Comparison of ENCODE assay signal across 19 mouse cellular contexts in the genomic region with DNA sequence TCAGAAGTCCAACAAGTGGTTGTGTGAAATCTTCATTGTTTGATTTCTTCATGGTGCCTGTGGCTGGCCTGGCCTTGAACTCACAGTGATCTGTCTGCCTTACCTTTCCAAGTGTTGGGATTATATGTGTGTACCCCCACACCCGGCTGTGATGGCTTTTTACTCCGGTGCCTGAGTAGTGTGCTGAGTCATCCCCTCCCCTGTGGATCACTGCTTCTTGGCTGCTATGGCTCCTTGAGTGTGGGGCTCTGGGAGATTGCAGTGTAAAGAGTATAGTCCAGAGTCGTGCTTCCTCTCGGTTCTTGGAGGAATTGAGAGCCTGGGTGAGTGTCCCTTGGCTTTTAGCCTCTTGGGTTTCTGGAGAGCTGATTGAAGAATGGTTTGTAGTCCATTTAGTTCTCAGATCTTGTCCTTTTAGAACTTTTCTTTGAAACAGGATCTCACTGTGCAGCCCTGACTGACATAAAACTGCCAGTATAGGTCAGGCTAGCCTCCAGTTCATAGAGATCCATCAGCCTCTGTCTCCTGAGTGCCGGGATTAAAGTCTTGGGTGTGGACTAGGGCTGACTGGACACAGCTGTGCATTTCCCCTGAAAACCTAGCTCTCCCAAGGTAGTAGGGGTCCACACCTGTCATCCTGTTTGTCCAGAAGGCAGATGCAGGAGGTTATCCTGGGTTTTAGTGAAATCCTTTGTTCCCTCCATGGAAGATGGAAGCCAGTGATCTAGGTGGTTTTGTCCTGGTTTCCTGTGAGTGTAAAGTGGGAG. TPM values are rescaled to one million over a fixed set of nuclear protein-coding genes. Genes with fewer than 3 reads are reported as not detected.
DNase-seq lines count a peak whose midpoint lies in the region; ATAC-seq and TF ChIP-seq lines count a peak whose summit lies in the region.
"Had no signal": no experiment of that assay in that cellular context is flagged by ENCODE, and none has a peak within 500 bp of the region (broad histone marks: within the 10 kb centered on the region; RNA-seq: fewer than 3 reads in every experiment).

No protein-coding gene starts in this region.

- no peak for TF ChIP-seq CTCF in embryonic fibroblast, embryonic 13.5 days (IDR thresholded peaks at IDR 0.05; ENCODE audit: borderline replicate concordance, insufficient read depth, low read length)

- no peak overlapping the region for H3K4me2 ChIP-seq in kidney, embryonic 16.5 days (replicated peaks; ENCODE audit: low read depth, low read length)
- H3K4me2 ChIP-seq: forebrain, embryonic 15.5 days; hindbrain, embryonic 12.5 days had no signal

- WGBS in kidney, embryonic 16.5 days, result 29% methylated on average over 5 of the region's 5 CpGs

- no peak overlapping the region for H3K9ac ChIP-seq in kidney, embryonic 16.5 days (replicated peaks; ENCODE audit: low read length)
- H3K9ac ChIP-seq: forebrain, embryonic 15.5 days; hindbrain, embryonic 12.5 days had no signal

- H3K4me3 ChIP-seq in kidney, embryonic 16.5 days (ENCODE audit: low read length), result no peak overlapping the region
- H3K4me3 ChIP-seq in megakaryocyte, embryonic 14.5 days (replicated peaks), result peak overlapping the region; percentile 48
- no peak overlapping the region for H3K4me3 ChIP-seq in embryonic fibroblast, embryonic 13.5 days (ENCODE audit: insufficient read depth, low read length)
- H3K4me3 ChIP-seq: embryonic facial prominence, embryonic 10.5 days; forebrain, embryonic 15.5 days; heart, embryonic 10.5 days; hindbrain, embryonic 12.5 days had no signal

- no peak for TF ChIP-seq POLR2A in embryonic fibroblast, embryonic 13.5 days (IDR thresholded peaks at IDR 0.05; ENCODE audit: low read depth, low read length)

- DNase-seq in kidney, adult 11 months, result no peak
- DNase-seq in thymus, postnatal 0 days (ENCODE audit: low spot score), result no peak
- DNase-seq in ovary, postnatal 36 days (ENCODE audit: low spot score), result no peak
- DNase-seq: adrenal gland, postnatal 25 days; cerebellum, adult 18-20 months; cerebellum, adult 9-11 months; heart, adult 18-20 months; heart, postnatal 10 days; heart, postnatal 4 days had no signal

- peaks cover 35% of the 10 kb centered on the region for H3K36me3 ChIP-seq in kidney, embryonic 16.5 days (ENCODE audit: insufficient read depth, low read length)
- peaks cover 83% of the 10 kb centered on the region for H3K36me3 ChIP-seq in megakaryocyte, embryonic 14.5 days (replicated peaks; ENCODE audit: low read length)

- H3K27me3 ChIP-seq in kidney, embryonic 16.5 days (ENCODE audit: insufficient read depth, low read length), result no peaks in the 10 kb centered on the region
- H3K27me3 ChIP-seq in megakaryocyte, embryonic 14.5 days (replicated peaks), result no peaks in the 10 kb centered on the region
- H3K27me3 ChIP-seq: forebrain, embryonic 15.5 days; hindbrain, embryonic 12.5 days had no signal

- no peak; the same call in 1 of the 2 replicates for ATAC-seq in kidney, embryonic 16.5 days (ENCODE audit: low FRiP score, low TSS enrichment)
- ATAC-seq in megakaryocyte, adult 5-6 weeks (ENCODE audit: poor library complexity, severe bottlenecking), result no peak
- ATAC-seq: activated CD4-positive, CD25-positive, alpha-beta regulatory T cell, adult 4 months; forebrain, embryonic 15.5 days; hindbrain, embryonic 16.5 days had no signal

- H3K4me1 ChIP-seq in kidney, embryonic 16.5 days (ENCODE audit: insufficient read depth, low read length), result no peaks in the 10 kb centered on the region
- H3K4me1 ChIP-seq in megakaryocyte, embryonic 14.5 days, result peaks cover 46% of the 10 kb centered on the region
- peaks cover 3% of the 10 kb centered on the region for H3K4me1 ChIP-seq in embryonic fibroblast, embryonic 13.5 days (ENCODE audit: control insufficient read depth, insufficient read depth, low read length)
- H3K4me1 ChIP-seq: embryonic facial prominence, embryonic 10.5 days; forebrain, embryonic 15.5 days; hindbrain, embryonic 12.5 days had no signal

- H3K9me3 ChIP-seq in kidney, embryonic 16.5 days (ENCODE audit: low read length), result no peaks in the 10 kb centered on the region
- no peaks in the 10 kb centered on the region for H3K9me3 ChIP-seq in megakaryocyte, embryonic 14.5 days
- H3K9me3 ChIP-seq: forebrain, embryonic 15.5 days; heart, embryonic 10.5 days; hindbrain, embryonic 12.5 days had no signal

- H3K27ac ChIP-seq in kidney, embryonic 16.5 days (ENCODE audit: low read length), result peak overlapping the region; percentile 31; the same call in 1 of the 2 replicates
- H3K27ac ChIP-seq in embryonic fibroblast, embryonic 13.5 days (ENCODE audit: insufficient read depth, low read length), result peak overlapping the region; percentile 22; the same call in 1 of the 2 replicates
- H3K27ac ChIP-seq: embryonic facial prominence, embryonic 10.5 days; forebrain, embryonic 15.5 days; heart, embryonic 10.5 days; hindbrain, embryonic 12.5 days had no signal

RNA-seq across cellular contexts. Expression of gene Unk, which starts 12.4 kb away (rescaled TPM):
- polyA plus RNA-seq in kidney, embryonic 16.5 days (2015; fragmentation: Nextera tagmentation; extraction: Ambion mirVana), result 41.2 and 46.6 TPM in 2 replicates
- 18.8 and 53.4 TPM in 2 replicates for polyA plus RNA-seq in megakaryocyte, embryonic 14.5 days (2012; ENCODE audit: insufficient read depth, low replicate concordance)
- total RNA-seq in megakaryocyte, adult 5-6 weeks (2015), result 10.1 and 10.5 TPM in 2 replicates
- 7.8 and 8.3 TPM in 2 replicates for total RNA-seq in megakaryocyte, adult 5-6 weeks (2017)
- 16.9 and 18.8 TPM in 2 replicates for polyA plus RNA-seq in embryonic fibroblast, embryonic 13.5 days (2011; ENCODE audit: insufficient read length, low read depth, missing spikeins)
- 20.5 and 22.9 TPM in 2 replicates for polyA plus RNA-seq in thymus, postnatal 0 days (2015; fragmentation: Nextera tagmentation; extraction: Ambion mirVana)

RNA-seq across cellular contexts. Expression of gene H3f3b, which starts 14.8 kb away (rescaled TPM):
- polyA plus RNA-seq in kidney, embryonic 16.5 days (2015; fragmentation: Nextera tagmentation; extraction: Ambion mirVana), result 1,676 and 1,744 TPM in 2 replicates
- 819 and 908 TPM in 2 replicates for polyA plus RNA-seq in megakaryocyte, embryonic 14.5 days (2012; ENCODE audit: insufficient read depth, low replicate concordance)
- total RNA-seq in megakaryocyte, adult 5-6 weeks (2015), result 756 and 808 TPM in 2 replicates
- 735 and 795 TPM in 2 replicates for total RNA-seq in megakaryocyte, adult 5-6 weeks (2017)
- polyA plus RNA-seq in embryonic fibroblast, embryonic 13.5 days (2011; ENCODE audit: insufficient read length, low read depth, missing spikeins), result 339 and 513 TPM in 2 replicates
- polyA plus RNA-seq in thymus, postnatal 0 days (2015; fragmentation: Nextera tagmentation; extraction: Ambion mirVana), result 2,823 and 2,911 TPM in 2 replicates

RNA-seq across cellular contexts. Expression of gene Galk1, which starts 30.0 kb away (rescaled TPM):
- 222 and 240 TPM in 2 replicates for polyA plus RNA-seq in kidney, embryonic 16.5 days (2015; fragmentation: Nextera tagmentation; extraction: Ambion mirVana)
- 197 and 238 TPM in 2 replicates for polyA plus RNA-seq in megakaryocyte, embryonic 14.5 days (2012; ENCODE audit: insufficient read depth, low replicate concordance)
- 4.6 and 5.0 TPM in 2 replicates for total RNA-seq in megakaryocyte, adult 5-6 weeks (2015)
- 10.4 and 10.8 TPM in 2 replicates for total RNA-seq in megakaryocyte, adult 5-6 weeks (2017)
- polyA plus RNA-seq in embryonic fibroblast, embryonic 13.5 days (2011; ENCODE audit: insufficient read length, low read depth, missing spikeins), result 50.8 and 58.6 TPM in 2 replicates
- 182 and 188 TPM in 2 replicates for polyA plus RNA-seq in thymus, postnatal 0 days (2015; fragmentation: Nextera tagmentation; extraction: Ambion mirVana)

RNA-seq across cellular contexts. Expression of gene Unc13d, which starts 35.2 kb away (rescaled TPM):
- polyA plus RNA-seq in kidney, embryonic 16.5 days (2015; fragmentation: Nextera tagmentation; extraction: Ambion mirVana), result 1.00 and 1.4 TPM in 2 replicates
- 221 and 384 TPM in 2 replicates for polyA plus RNA-seq in megakaryocyte, embryonic 14.5 days (2012; ENCODE audit: insufficient read depth, low replicate concordance)
- 16.5 and 18.2 TPM in 2 replicates for total RNA-seq in megakaryocyte, adult 5-6 weeks (2015)
- 26.7 and 27.7 TPM in 2 replicates for total RNA-seq in megakaryocyte, adult 5-6 weeks (2017)
- polyA plus RNA-seq in embryonic fibroblast, embryonic 13.5 days (2011; ENCODE audit: insufficient read length, low read depth, missing spikeins), result not detected in 2 replicates
- 32.4 and 34.7 TPM in 2 replicates for polyA plus RNA-seq in thymus, postnatal 0 days (2015; fragmentation: Nextera tagmentation; extraction: Ambion mirVana)

RNA-seq across cellular contexts. Expression of gene Wbp2, which starts 44.2 kb away (rescaled TPM):
- 99.4 and 123 TPM in 2 replicates for polyA plus RNA-seq in kidney, embryonic 16.5 days (2015; fragmentation: Nextera tagmentation; extraction: Ambion mirVana)
- polyA plus RNA-seq in megakaryocyte, embryonic 14.5 days (2012; ENCODE audit: insufficient read depth, low replicate concordance), result 842 and 1,717 TPM in 2 replicates
- 89.9 and 100 TPM in 2 replicates for total RNA-seq in megakaryocyte, adult 5-6 weeks (2015)
- 39.5 and 49.8 TPM in 2 replicates for total RNA-seq in megakaryocyte, adult 5-6 weeks (2017)
- 55.1 and 63.8 TPM in 2 replicates for polyA plus RNA-seq in embryonic fibroblast, embryonic 13.5 days (2011; ENCODE audit: insufficient read length, low read depth, missing spikeins)
- 75.1 and 97.4 TPM in 2 replicates for polyA plus RNA-seq in thymus, postnatal 0 days (2015; fragmentation: Nextera tagmentation; extraction: Ambion mirVana)
